Mouse (Mus musculus): ENCODE data around the gene Dppa3. TPM values are rescaled to one million over a fixed set of nuclear protein-coding genes. Genes with fewer than 3 reads are reported as not detected.

The Dppa3 gene
- polyA plus RNA-seq, 1 experiment from 2014 or later: 0.42 TPM

DNA sequence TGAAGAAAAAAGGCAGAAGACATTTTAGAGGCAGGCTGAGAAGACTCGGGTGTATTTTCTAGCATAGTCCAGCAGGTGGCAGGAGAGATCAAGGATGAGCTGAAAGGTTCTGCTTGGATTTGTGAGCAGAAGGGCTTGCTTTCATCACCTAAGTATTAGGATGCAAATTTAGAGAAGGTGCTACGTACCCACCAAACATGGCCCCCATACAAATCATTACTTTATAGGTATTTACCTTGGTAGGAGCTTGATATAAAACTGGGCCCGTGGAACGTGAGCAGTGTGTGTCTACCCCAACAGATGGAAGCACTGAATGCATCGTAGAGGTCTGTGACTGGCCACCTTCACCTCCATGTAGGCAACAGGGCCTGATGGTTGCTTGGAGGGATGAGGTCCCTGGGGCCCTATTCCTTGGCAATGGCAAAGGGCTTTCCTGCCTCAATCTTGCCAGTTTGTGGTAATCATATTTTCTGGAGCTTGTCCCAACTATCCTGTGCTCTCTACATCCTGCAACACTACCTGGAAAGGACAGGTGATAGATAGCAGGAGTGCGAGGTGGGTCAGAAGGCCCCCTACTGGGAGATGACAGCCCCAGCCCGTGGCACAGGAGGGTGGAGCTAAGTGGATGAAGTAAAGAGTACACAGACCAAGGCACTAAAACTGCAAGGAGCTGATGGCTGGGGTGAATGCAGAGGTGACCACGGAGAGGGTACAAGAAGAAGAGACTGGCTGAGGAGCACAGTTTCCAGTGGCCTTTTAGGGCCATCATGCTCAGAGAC lies 34.6 kb downstream of the Dppa3 start:
- no peak overlapping the region for H3K9ac ChIP-seq (ENCODE audit: low read length)
- no peak overlapping the region for H3K4me3 ChIP-seq (ENCODE audit: control insufficient read depth in 1 of 2, insufficient read depth in 1 of 2, low read depth in 1 of 2, low read length in 2 of 2)
- H3K4me1 ChIP-seq (ENCODE audit: control insufficient read depth in 2 of 2, insufficient read depth in 2 of 2, low read length in 2 of 2): peaks cover 10 to 12% of the 10 kb centered on the region in 2 experiments
- H3K27me3 ChIP-seq (ENCODE audit: control insufficient read depth, insufficient read depth, low read length): peaks cover 9% of the 10 kb centered on the region; the same call in 1 of the 2 replicates
- no peaks in the 10 kb centered on the region for H3K36me3 ChIP-seq (ENCODE audit: control insufficient read depth, insufficient read depth, low read length)
- H3K9me3 ChIP-seq (ENCODE audit: control insufficient read depth, low read length): no peaks in the 10 kb centered on the region
- 31% methylated on average over 8 of the region's 8 CpGs for WGBS
- H3K27ac ChIP-seq (replicated peaks in 1 of 2; ENCODE audit: control insufficient read depth in 1 of 2, insufficient read depth in 1 of 2, low read depth in 2 of 2, low read length in 2 of 2): no peak overlapping the region
- no peak for ATAC-seq (ENCODE audit: insufficient number of reproducible peaks, insufficient read depth, low FRiP score, low read depth)
- H3K4me2 ChIP-seq (ENCODE audit: low read length): no peak overlapping the region

- Histone ChIP-seq H3K36me3 (ENCODE audit: control insufficient read depth, insufficient read depth, low read length) (no peaks in the 10 kb centered on the region), H3K4me3 (ENCODE audit: control insufficient read depth in 1 of 2, insufficient read depth in 1 of 2, low read depth in 1 of 2, low read length in 2 of 2) (no peak overlapping the region), H3K4me1 (ENCODE audit: control insufficient read depth in 2 of 2, insufficient read depth in 2 of 2, low read length in 2 of 2) (peaks cover 16 to 24% of the 10 kb centered on the region in 2 experiments), H3K27ac (replicated peaks in 1 of 2; ENCODE audit: control insufficient read depth in 1 of 2, insufficient read depth in 1 of 2, low read depth in 2 of 2, low read length in 2 of 2) (no peak overlapping the region), H3K27me3 (ENCODE audit: control insufficient read depth, insufficient read depth, low read length) (peaks cover 9% of the 10 kb centered on the region; the same call in 1 of the 2 replicates), H3K9me3 (ENCODE audit: control insufficient read depth, low read length) (no peaks in the 10 kb centered on the region), H3K4me2 (ENCODE audit: low read length) (peak overlapping the region; percentile 38), H3K9ac (ENCODE audit: low read length) (no peak overlapping the region)
- 29% methylated on average over 22 of the region's 22 CpGs for WGBS
- no peak for ATAC-seq (ENCODE audit: insufficient number of reproducible peaks, insufficient read depth, low FRiP score, low read depth)
Observed at GRCm38 (mm10) chr6:122662551-122663264, 36.5 kb downstream of the Dppa3 start.

- Histone ChIP-seq H3K4me3 (ENCODE audit: control insufficient read depth in 1 of 2, insufficient read depth in 1 of 2, low read depth in 1 of 2, low read length in 2 of 2) (no peak overlapping the region), H3K36me3 (ENCODE audit: control insufficient read depth, insufficient read depth, low read length) (no peaks in the 10 kb centered on the region), H3K9me3 (ENCODE audit: control insufficient read depth, low read length) (no peaks in the 10 kb centered on the region), H3K4me1 (ENCODE audit: control insufficient read depth in 2 of 2, insufficient read depth in 2 of 2, low read length in 2 of 2) (peaks cover 16 to 24% of the 10 kb centered on the region in 2 experiments), H3K4me2 (ENCODE audit: low read length) (no peak overlapping the region), H3K27ac (replicated peaks in 1 of 2; ENCODE audit: control insufficient read depth in 1 of 2, insufficient read depth in 1 of 2, low read depth in 2 of 2, low read length in 2 of 2) (no peak overlapping the region), H3K9ac (ENCODE audit: low read length) (no peak overlapping the region), H3K27me3 (ENCODE audit: control insufficient read depth, insufficient read depth, low read length) (peaks cover 9% of the 10 kb centered on the region; the same call in 1 of the 2 replicates)
- 55% methylated on average over 14 of the region's 14 CpGs for WGBS
- no peak for ATAC-seq (ENCODE audit: insufficient number of reproducible peaks, insufficient read depth, low FRiP score, low read depth)
Observed at GRCm38 (mm10) chr6:122663596-122664206, 37.5 kb downstream of the Dppa3 start.

- H3K9ac ChIP-seq (ENCODE audit: low read length): no peak overlapping the region
- WGBS: 17% methylated on average over 7 of the region's 7 CpGs
- H3K4me2 ChIP-seq (ENCODE audit: low read length): no peak overlapping the region
- H3K27me3 ChIP-seq (ENCODE audit: control insufficient read depth, insufficient read depth, low read length): peaks cover 9% of the 10 kb centered on the region; the same call in 1 of the 2 replicates
- H3K4me1 ChIP-seq (ENCODE audit: control insufficient read depth in 2 of 2, insufficient read depth in 2 of 2, low read length in 2 of 2): peaks cover 16 to 24% of the 10 kb centered on the region in 2 experiments
- H3K36me3 ChIP-seq (ENCODE audit: control insufficient read depth, insufficient read depth, low read length): no peaks in the 10 kb centered on the region
- no peaks in the 10 kb centered on the region for H3K9me3 ChIP-seq (ENCODE audit: control insufficient read depth, low read length)
- H3K27ac ChIP-seq (replicated peaks in 1 of 2; ENCODE audit: control insufficient read depth in 1 of 2, insufficient read depth in 1 of 2, low read depth in 2 of 2, low read length in 2 of 2): no peak overlapping the region
- H3K4me3 ChIP-seq (ENCODE audit: control insufficient read depth in 1 of 2, insufficient read depth in 1 of 2, low read depth in 1 of 2, low read length in 2 of 2): no peak overlapping the region
- ATAC-seq (ENCODE audit: insufficient number of reproducible peaks, insufficient read depth, low FRiP score, low read depth): no peak
Observed at GRCm38 (mm10) chr6:122665866-122666265, 39.7 kb downstream of the Dppa3 start.

- Histone ChIP-seq H3K27ac (replicated peaks in 1 of 2; ENCODE audit: control insufficient read depth in 1 of 2, insufficient read depth in 1 of 2, low read depth in 2 of 2, low read length in 2 of 2) (no peak overlapping the region), H3K36me3 (ENCODE audit: control insufficient read depth, insufficient read depth, low read length) (no peaks in the 10 kb centered on the region), H3K27me3 (ENCODE audit: control insufficient read depth, insufficient read depth, low read length) (no peaks in the 10 kb centered on the region), H3K9me3 (ENCODE audit: control insufficient read depth, low read length) (no peaks in the 10 kb centered on the region), H3K9ac (ENCODE audit: low read length) (no peak overlapping the region), H3K4me3 (ENCODE audit: control insufficient read depth in 1 of 2, insufficient read depth in 1 of 2, low read depth in 1 of 2, low read length in 2 of 2) (no peak overlapping the region), H3K4me1 (ENCODE audit: control insufficient read depth in 2 of 2, insufficient read depth in 2 of 2, low read length in 2 of 2) (peaks cover 14 to 22% of the 10 kb centered on the region in 2 experiments), H3K4me2 (ENCODE audit: low read length) (no peak overlapping the region)
- no peak for ATAC-seq (ENCODE audit: insufficient number of reproducible peaks, insufficient read depth, low FRiP score, low read depth)
- WGBS: 73% methylated on average over 5 of the region's 5 CpGs
Observed at GRCm38 (mm10) chr6:122667715-122668114, 41.5 kb downstream of the Dppa3 start.

DNA sequence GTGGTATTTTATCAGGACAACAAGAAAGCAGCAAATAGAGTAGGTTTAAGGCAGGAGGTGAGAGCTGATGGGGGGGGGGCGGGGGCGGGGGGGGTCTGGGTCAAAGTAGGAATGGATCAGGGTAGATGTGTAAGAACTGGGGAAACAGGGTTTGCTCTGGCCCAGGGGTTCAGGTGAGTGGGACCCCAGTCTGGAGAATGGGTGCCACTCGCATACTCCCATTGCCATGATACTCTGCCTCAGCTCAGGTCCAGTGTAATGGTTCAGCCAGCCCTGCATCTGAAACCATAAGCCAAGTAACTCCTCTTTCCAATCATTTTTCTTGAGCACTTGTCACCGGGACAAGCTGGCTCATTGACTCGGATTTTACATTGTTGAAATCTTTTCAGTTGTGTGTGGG lies 42.6 kb downstream of the Dppa3 start:
- H3K4me2 ChIP-seq (ENCODE audit: low read length): no peak overlapping the region
- H3K9ac ChIP-seq (ENCODE audit: low read length): no peak overlapping the region
- H3K27me3 ChIP-seq (ENCODE audit: control insufficient read depth, insufficient read depth, low read length): no peaks in the 10 kb centered on the region
- H3K4me3 ChIP-seq (ENCODE audit: control insufficient read depth in 1 of 2, insufficient read depth in 1 of 2, low read depth in 1 of 2, low read length in 2 of 2): no peak overlapping the region
- no peak overlapping the region for H3K27ac ChIP-seq (replicated peaks in 1 of 2; ENCODE audit: control insufficient read depth in 1 of 2, insufficient read depth in 1 of 2, low read depth in 2 of 2, low read length in 2 of 2)
- H3K36me3 ChIP-seq (ENCODE audit: control insufficient read depth, insufficient read depth, low read length): no peaks in the 10 kb centered on the region
- ATAC-seq (ENCODE audit: insufficient number of reproducible peaks, insufficient read depth, low FRiP score, low read depth): no peak
- no peaks in the 10 kb centered on the region for H3K9me3 ChIP-seq (ENCODE audit: control insufficient read depth, low read length)
- H3K4me1 ChIP-seq (ENCODE audit: control insufficient read depth in 2 of 2, insufficient read depth in 2 of 2, low read length in 2 of 2): peaks cover 5 to 14% of the 10 kb centered on the region in 2 experiments; a peak in 3 of 4 replicates
- WGBS: 87% methylated on average over 4 of the region's 5 CpGs

DNA sequence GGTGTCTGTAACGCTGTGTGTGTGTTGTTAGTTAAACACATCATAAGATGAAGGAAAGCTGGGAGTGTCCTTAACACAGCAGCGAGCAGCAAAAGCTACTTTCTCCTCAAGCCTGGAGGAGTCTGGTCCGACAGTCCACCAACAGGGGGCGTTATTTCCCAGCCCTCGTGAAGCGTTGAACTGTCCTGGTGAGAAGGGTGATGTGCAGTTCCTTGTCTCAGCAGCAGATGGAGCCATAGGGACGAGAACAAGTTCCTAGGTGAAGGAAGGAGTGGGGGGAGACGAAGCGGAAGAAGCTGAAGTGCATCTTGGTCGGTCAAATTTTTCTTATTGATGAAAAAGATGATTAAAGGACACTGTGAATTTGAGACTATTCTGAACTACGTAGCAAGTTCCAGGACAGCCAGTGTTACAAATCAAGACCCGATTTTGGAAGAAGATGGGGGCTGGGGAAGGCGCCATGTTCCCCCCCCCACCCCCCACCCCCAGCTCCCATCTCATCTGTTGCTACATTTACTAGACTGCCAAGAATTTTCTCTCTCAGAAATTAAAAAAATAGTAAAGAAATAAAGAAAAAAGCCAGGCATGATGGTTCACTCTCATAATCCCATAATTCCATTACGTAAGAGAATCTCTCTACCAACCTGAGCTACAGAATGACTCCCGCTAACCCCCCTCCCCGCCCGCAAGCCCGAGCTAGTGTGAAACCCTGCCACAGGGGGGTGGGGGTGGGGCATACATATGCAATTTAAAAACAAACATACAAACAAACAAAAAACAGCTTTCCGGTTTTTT lies 43.4 kb downstream of the Dppa3 start:
- 6% methylated on average over 19 of the region's 19 CpGs for WGBS
- ATAC-seq (ENCODE audit: insufficient number of reproducible peaks, insufficient read depth, low FRiP score, low read depth): peak; percentile 66
- Histone ChIP-seq H3K27ac (replicated peaks in 1 of 2; ENCODE audit: control insufficient read depth in 1 of 2, insufficient read depth in 1 of 2, low read depth in 2 of 2, low read length in 2 of 2) (no peak overlapping the region), H3K9me3 (ENCODE audit: control insufficient read depth, low read length) (no peaks in the 10 kb centered on the region), H3K36me3 (ENCODE audit: control insufficient read depth, insufficient read depth, low read length) (no peaks in the 10 kb centered on the region), H3K4me2 (ENCODE audit: low read length) (peak overlapping the region; percentile 58), H3K27me3 (ENCODE audit: control insufficient read depth, insufficient read depth, low read length) (no peaks in the 10 kb centered on the region), H3K4me3 (ENCODE audit: control insufficient read depth in 1 of 2, insufficient read depth in 1 of 2, low read depth in 1 of 2, low read length in 2 of 2) (peak overlapping the region; percentile 28 to 33; a peak in 3 of 4 replicates), H3K9ac (ENCODE audit: low read length) (peak overlapping the region; percentile 4; the same call in 1 of the 2 replicates), H3K4me1 (ENCODE audit: control insufficient read depth in 2 of 2, insufficient read depth in 2 of 2, low read length in 2 of 2) (peaks cover 5 to 14% of the 10 kb centered on the region in 2 experiments; a peak in 3 of 4 replicates)
